Mouse (Mus musculus): ENCODE measurements at regions not wholly inside any gene's neighbourhood (a gene's known extent, or its start where the extent isn't known, plus 50 kb on each side); places are given as distances from the start of the nearest gene placed in this dataset.
"Not testable (repeated sequence)": the region's sequence is repeated elsewhere in the genome, so short reads cannot be mapped to it uniquely, and the experiment has no call there.

DNA sequence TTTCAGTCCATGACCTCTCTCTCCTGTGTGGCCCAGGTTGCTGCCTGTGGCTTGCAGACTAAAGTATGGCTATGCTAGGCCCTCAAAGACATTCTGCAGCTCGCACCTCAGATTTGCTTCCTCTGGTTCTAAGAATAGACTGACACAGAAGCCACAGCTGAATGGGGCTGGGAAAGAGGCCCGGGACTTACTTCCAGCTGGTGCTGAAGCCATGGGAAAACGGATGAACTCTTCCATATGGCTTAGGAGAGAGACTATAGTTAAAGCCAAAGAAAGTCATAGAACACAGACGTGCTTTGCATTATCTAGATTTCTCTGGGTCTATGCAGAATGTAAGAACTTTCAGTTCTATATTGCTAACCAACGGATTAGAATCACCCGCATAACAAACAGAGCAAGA is 107.7 kb downstream of the Fasl start:
- Histone ChIP-seq H3K27me3 (ENCODE audit: control insufficient read depth, insufficient read depth, low read length, poor library complexity, severe bottlenecking) (no peaks in the 10 kb centered on the region), H3K36me3 (ENCODE audit: control insufficient read depth, insufficient read depth, low read length, poor library complexity, severe bottlenecking) (no peaks in the 10 kb centered on the region)
- no peak for DNase-seq (ENCODE audit: low read depth, low spot score)

DNA sequence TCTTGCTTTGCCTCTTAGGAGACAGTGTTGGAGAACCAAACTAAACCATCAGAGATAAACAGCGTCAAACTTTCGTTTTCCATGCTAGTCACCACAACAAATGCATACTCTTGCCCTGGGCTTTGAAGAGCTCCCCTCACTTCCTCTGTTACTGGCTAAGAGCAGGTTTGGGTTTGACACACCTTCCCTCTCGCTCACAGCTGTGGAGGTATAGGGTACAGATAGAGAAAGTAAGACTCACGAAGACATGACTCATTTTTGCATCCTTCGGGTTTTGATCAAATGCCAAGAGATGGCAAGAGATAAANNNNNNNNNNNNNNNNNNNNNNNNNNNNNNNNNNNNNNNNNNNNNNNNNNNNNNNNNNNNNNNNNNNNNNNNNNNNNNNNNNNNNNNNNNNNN is 117.4 kb downstream of the Fasl start:
- Histone ChIP-seq H3K27me3 (ENCODE audit: control insufficient read depth, insufficient read depth, low read length, poor library complexity, severe bottlenecking) (no peaks in the 10 kb centered on the region), H3K36me3 (ENCODE audit: control insufficient read depth, insufficient read depth, low read length, poor library complexity, severe bottlenecking) (no peaks in the 10 kb centered on the region)
- DNase-seq (ENCODE audit: low read depth, low spot score), result peak; percentile 4

DNA sequence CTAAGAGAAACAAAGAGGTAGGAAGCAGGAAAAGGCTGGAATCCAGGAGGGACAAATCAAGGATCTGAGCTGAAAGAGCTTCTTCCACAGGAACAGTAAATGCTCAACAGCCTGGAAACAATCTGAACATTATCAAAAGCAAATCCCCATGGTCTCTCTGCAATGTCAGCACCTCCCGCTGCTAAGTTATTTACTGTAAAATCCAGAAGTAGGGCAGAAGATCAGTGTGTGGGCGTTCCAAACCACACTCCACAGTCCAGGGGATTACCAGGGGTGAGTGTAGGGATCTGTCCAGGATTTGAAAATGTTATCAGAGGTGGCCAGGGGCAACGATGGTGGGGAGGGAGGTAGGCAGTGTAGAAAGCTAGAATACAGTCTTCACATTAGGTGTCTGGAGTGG is 124.0 kb downstream of the Fasl start:
- no peak for DNase-seq (ENCODE audit: low read depth, low spot score)
- Histone ChIP-seq H3K36me3 (ENCODE audit: control insufficient read depth, insufficient read depth, low read length, poor library complexity, severe bottlenecking) (no peaks in the 10 kb centered on the region), H3K27me3 (ENCODE audit: control insufficient read depth, insufficient read depth, low read length, poor library complexity, severe bottlenecking) (no peaks in the 10 kb centered on the region)

DNA sequence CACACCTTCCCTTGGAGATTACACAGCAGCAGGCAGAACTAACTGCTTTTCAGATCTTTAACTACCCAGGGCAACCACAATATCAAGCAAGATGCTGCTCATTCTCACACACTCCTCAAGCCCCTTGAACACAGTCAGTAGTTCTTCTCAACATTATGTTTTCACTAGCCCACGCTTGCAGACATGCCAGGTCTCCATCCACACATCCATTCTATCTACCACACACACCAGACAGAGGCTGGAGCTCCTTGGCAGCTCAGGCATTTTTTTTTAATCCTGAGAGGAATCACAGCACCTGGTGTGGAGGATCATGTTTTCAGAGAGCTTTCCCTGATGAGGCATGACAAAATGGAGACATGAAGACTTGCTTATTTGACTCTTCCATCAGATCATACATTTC is 124.9 kb downstream of the Fasl start:
- no peak for DNase-seq (ENCODE audit: low read depth, low spot score)
- Histone ChIP-seq H3K36me3 (ENCODE audit: control insufficient read depth, insufficient read depth, low read length, poor library complexity, severe bottlenecking) (no peaks in the 10 kb centered on the region), H3K27me3 (ENCODE audit: control insufficient read depth, insufficient read depth, low read length, poor library complexity, severe bottlenecking) (no peaks in the 10 kb centered on the region)

DNA sequence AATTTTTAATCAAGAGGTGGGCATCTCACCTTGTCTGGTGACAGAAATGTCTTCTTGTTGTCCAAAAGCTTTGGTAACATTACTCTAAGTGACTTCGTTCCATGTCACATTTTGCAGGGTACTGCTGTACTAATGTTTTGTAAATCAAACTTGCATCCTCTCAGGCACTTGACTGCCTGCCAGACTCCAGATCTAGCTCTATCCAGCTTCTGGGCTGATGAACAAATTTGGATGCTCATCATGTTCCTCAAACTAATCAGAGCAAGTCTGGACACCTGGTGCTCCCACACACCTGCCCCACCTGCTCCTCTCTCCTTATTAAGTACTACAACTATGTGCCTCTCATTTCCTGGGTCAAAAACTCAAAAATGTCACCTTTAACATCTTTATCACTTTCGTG is 126.1 kb downstream of the Fasl start:
- no peak for DNase-seq (ENCODE audit: low read depth, low spot score)
- no peaks in the 10 kb centered on the region for H3K27me3 ChIP-seq (ENCODE audit: control insufficient read depth, insufficient read depth, low read length, poor library complexity, severe bottlenecking)

DNA sequence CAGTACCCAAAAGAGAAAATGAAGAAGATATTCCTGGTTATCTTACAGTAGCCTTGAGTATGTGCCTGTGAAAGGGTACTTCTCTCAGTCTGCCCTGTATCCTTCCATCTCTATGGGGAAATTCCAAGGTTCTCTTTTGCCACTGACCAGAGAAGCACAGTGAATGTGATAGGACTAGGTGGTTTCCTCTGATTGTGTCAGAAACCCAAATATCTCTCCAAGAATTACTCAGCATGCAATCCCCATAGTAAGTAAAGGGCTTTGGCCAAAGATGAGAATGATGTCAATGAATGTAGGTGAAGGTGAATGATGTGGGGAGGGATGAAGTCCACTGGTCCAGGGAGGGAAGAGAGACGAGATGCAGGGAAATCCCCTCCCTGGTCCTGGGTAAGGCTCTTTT is 130.8 kb downstream of the Fasl start:
- Histone ChIP-seq H3K36me3 (ENCODE audit: control insufficient read depth, insufficient read depth, low read length, poor library complexity, severe bottlenecking) (no peaks in the 10 kb centered on the region), H3K27me3 (ENCODE audit: control insufficient read depth, insufficient read depth, low read length, poor library complexity, severe bottlenecking) (no peaks in the 10 kb centered on the region)
- DNase-seq (ENCODE audit: low read depth, low spot score), result no peak

More for the DNA sequence above, 126.1 kb downstream of the Fasl start:
- no peaks in the 10 kb centered on the region for H3K36me3 ChIP-seq (ENCODE audit: control insufficient read depth, insufficient read depth, low read length, poor library complexity, severe bottlenecking)

DNA sequence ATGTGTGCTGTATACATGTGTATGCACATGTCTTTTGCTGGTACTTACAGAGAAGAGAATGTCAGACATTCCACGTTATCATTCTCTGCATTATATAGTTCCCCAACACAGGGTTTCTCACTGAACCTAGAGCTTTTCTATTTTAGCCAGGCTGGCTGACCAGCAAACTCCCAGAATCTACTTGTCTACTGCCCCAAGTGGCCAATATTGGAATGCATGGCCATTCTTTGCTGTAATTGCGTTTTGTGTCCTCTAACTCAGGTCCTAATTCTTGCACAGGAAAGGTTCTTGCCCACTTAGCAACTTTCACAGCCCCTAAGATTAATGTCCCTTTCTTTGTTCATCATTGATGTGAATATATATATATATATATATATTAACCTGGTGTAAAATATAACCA is 138.9 kb downstream of the Fasl start:
- DNase-seq (ENCODE audit: low read depth, low spot score), result peak; percentile 9
- no peaks in the 10 kb centered on the region for H3K27me3 ChIP-seq (ENCODE audit: control insufficient read depth, insufficient read depth, low read length, poor library complexity, severe bottlenecking)
- H3K36me3 ChIP-seq (ENCODE audit: control insufficient read depth, insufficient read depth, low read length, poor library complexity, severe bottlenecking), result no peaks in the 10 kb centered on the region

DNA sequence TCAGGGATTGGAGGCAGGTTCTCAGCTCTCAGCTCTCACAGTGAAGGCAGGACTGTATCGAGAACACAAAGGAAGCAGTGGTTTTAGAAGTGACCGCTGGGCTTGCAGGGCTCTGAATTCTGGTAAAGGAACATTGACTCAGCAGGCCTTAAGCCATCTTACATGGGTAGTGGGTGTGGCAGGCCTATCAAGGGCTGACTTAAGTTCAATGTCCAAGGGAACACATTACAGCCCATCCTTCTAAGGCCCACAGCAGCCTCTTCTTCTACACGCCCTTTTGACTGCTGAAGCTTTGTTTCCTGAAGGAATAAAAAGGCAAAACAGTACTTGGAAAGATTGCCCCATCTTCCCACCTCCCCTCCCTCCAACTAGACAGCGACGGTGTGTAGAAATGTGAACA is 137.6 kb downstream of the Tnfsf18 start:
- DNase-seq (ENCODE audit: low read depth, low spot score), result no peak
- H3K36me3 ChIP-seq (ENCODE audit: control insufficient read depth, insufficient read depth, low read length, poor library complexity, severe bottlenecking), result no peaks in the 10 kb centered on the region
- H3K27me3 ChIP-seq (ENCODE audit: control insufficient read depth, insufficient read depth, low read length, poor library complexity, severe bottlenecking), result no peaks in the 10 kb centered on the region

DNA sequence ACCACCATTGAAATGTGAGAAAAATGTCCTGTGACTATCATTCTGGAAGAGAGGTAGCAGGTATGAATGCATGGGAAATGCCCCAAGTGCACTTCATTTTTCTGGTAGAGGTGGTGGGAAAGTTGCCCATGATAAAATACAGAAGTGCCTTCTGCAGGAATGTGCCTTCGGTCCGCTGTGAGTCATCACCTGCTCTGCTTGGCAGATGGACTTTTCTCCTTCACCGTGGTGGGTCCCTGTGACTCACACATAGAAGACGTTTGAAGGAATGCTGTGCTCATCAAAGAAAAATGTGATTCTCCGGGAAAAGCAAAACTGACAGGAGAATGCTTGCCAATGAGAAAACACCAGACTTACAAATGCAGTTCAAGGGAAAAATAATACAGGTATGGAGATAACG is 126.8 kb downstream of the Tnfsf18 start:
- no peak for DNase-seq (ENCODE audit: low read depth, low spot score)
- Histone ChIP-seq H3K36me3 (ENCODE audit: control insufficient read depth, insufficient read depth, low read length, poor library complexity, severe bottlenecking) (no peaks in the 10 kb centered on the region), H3K27me3 (ENCODE audit: control insufficient read depth, insufficient read depth, low read length, poor library complexity, severe bottlenecking) (no peaks in the 10 kb centered on the region)

DNA sequence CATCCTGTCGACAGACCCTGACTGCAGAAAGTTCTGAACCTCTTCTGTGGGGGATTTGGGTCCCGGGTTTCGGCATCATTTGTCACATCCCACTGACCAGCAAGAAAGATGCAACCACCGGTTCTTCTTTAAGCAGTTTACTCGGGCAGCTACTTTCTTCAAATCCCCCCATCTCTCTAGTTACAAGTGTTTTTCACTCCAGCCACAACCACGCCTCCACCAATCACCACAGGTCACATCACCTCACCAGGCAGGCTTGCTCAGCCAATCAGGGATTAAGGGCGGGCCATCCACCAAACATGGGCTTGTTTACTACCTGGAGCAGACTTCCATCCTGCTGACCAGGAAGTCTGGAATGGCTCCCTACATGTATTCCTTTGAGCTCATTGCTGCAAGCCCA is 119.6 kb downstream of the Tnfsf18 start:
- H3K27me3 ChIP-seq (ENCODE audit: control insufficient read depth, insufficient read depth, low read length, poor library complexity, severe bottlenecking); H3K36me3 ChIP-seq (ENCODE audit: control insufficient read depth, insufficient read depth, low read length, poor library complexity, severe bottlenecking); DNase-seq (ENCODE audit: low read depth, low spot score): not testable (repeated sequence)

DNA sequence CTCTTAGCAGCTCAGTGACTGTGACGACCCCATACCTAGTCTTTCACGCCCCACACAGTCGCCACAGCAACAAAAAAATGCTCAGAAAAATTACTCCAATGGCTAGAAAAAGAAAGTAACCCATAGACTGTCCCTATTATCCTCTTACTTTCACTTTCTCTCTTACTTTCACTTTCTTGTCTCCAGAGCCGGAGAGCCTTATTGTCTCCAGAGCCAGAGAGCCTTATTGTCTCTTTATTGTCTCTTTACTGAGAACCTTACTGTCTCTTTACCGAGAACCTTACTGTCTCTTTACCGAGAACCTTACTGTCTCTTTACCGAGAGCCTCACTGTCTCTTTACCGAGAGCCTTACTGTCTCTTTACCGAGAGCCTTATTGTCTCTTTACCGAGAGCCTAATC is 119.2 kb downstream of the Tnfsf18 start:
- not testable (repeated sequence) for H3K27me3 ChIP-seq (ENCODE audit: control insufficient read depth, insufficient read depth, low read length, poor library complexity, severe bottlenecking); H3K36me3 ChIP-seq (ENCODE audit: control insufficient read depth, insufficient read depth, low read length, poor library complexity, severe bottlenecking); DNase-seq (ENCODE audit: low read depth, low spot score)

DNA sequence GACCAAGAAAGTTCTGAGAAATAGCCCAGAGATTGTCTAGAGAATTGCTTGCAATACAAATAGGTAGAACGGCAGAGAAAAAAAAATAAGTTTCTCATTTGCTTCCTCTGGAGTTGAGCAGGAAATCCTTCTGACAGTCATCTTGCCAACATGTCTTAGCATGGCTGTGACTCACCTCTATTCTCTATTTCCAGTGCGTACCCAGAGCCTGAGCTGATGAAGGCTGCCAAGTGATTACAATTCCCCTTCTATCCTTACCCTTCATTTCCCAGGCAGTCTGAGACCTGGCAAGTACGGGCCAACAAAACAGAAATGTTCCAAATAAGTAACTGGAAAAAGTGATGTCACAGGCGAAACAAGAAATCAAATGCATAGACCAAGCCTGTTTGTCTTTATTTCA is 113.0 kb downstream of the Tnfsf18 start:
- Histone ChIP-seq H3K27me3 (ENCODE audit: control insufficient read depth, insufficient read depth, low read length, poor library complexity, severe bottlenecking) (no peaks in the 10 kb centered on the region; the same call in 1 of the 2 replicates), H3K36me3 (ENCODE audit: control insufficient read depth, insufficient read depth, low read length, poor library complexity, severe bottlenecking) (no peaks in the 10 kb centered on the region)
- no peak for DNase-seq (ENCODE audit: low read depth, low spot score)

DNA sequence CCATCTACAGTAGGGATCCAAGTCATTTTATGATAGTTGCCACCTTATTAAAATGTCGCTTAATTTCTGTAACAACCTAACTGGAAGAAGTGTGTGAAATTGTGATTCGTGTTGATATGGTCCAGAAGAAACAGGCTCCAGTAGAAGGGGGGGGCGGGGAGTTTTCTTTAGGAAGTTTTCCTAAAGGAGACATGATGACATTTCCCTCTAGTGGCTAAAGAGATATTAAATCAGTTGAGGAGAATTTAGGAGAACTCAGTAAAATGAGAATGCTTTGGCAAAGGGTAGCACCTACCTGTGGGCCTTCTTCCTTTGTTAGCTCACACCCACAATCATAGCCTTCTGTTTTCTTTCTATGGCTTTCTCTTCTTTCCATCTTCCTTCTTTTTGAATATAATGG is 107.7 kb downstream of the Tnfsf18 start:
- Histone ChIP-seq H3K27me3 (ENCODE audit: control insufficient read depth, insufficient read depth, low read length, poor library complexity, severe bottlenecking) (no peaks in the 10 kb centered on the region; the same call in 1 of the 2 replicates), H3K36me3 (ENCODE audit: control insufficient read depth, insufficient read depth, low read length, poor library complexity, severe bottlenecking) (no peaks in the 10 kb centered on the region)
- DNase-seq (ENCODE audit: low read depth, low spot score), result no peak

DNA sequence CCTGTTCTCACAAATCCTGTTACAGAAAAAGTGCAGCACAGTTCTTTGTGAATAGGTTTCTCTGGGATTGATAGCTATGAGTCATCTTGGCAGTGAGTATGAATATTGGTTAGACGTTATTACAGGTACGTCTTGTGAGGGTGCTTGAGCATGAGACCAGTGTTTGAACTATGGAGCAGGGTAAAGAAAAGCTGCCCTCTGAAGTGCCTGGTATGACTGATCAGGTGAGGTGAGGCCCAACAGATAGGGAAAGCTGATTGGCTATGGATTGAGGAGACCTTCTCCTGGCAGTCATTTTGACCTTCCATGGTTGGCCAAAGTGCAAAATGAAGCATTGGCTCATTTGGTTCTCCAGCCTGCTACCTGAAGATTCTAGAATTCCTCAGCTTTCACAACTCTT is 106.7 kb downstream of the Tnfsf18 start:
- DNase-seq (ENCODE audit: low read depth, low spot score), result no peak
- Histone ChIP-seq H3K27me3 (ENCODE audit: control insufficient read depth, insufficient read depth, low read length, poor library complexity, severe bottlenecking) (no peaks in the 10 kb centered on the region), H3K36me3 (ENCODE audit: control insufficient read depth, insufficient read depth, low read length, poor library complexity, severe bottlenecking) (no peaks in the 10 kb centered on the region)

DNA sequence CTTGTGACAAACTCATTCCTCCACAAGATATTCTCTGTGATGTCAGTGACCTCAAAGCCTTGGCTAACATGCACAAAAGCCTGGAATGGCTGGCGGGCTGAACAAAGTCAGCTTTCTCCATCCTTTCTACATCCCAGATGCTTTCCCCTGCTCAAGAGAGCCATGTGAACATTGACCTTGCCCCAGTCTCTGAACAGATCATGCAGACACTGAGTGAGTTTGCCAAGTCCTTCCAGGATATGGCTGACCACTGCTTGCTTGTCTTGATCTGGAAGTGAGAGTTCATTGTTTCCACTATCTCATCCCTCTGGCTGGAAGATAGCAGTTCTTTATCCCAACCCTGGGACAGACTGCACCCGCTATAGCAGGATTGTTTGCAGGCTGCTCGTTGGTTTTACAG is 103.7 kb downstream of the Tnfsf18 start:
- no peaks in the 10 kb centered on the region for H3K27me3 ChIP-seq (ENCODE audit: control insufficient read depth, insufficient read depth, low read length, poor library complexity, severe bottlenecking)
- DNase-seq (ENCODE audit: low read depth, low spot score), result no peak
- H3K36me3 ChIP-seq (ENCODE audit: control insufficient read depth, insufficient read depth, low read length, poor library complexity, severe bottlenecking), result no peaks in the 10 kb centered on the region

DNA sequence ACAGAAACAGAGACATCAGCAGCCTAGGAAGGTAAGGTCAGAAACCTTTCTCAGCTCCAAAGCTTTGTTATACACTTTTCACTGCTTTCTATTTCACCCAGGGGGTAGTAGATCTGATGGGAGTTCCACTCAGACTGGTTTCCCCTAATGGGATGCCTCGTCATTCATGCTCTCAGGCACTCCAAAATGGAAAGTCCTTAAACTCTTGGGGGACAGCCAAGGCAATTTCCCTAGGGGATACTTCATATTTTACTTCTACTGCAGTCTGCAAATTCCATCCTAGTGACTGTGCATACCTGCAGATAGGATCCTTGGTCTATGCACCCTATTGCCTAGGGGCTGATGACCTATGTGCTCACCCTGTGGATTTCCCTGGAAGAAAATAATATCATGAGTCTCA is 82.1 kb downstream of the Tnfsf18 start:
- Histone ChIP-seq H3K36me3 (ENCODE audit: control insufficient read depth, insufficient read depth, low read length, poor library complexity, severe bottlenecking) (no peaks in the 10 kb centered on the region), H3K27me3 (ENCODE audit: control insufficient read depth, insufficient read depth, low read length, poor library complexity, severe bottlenecking) (no peaks in the 10 kb centered on the region)
- DNase-seq (ENCODE audit: low read depth, low spot score), result no peak

All from splenic B cell, adult 2 months (primary cell).